Mouse (Mus musculus) G1E (cell line): ENCODE measurements around the gene Cad.

ENCODE experiments used
- CTCF ChIP-seq: IDR thresholded peaks from 2 replicates; pipeline ENCODE4 v1.5.1; 2012; ENCODE audit warnings: low read depth, low read length, inconsistent platforms, mixed read lengths
- GATA1 ChIP-seq: IDR thresholded peaks from 2 replicates; pipeline ENCODE4 v1.6.1; 2012; ENCODE audit warnings: borderline replicate concordance, low read length, inconsistent platforms, mixed read lengths
- GATA2 ChIP-seq: IDR thresholded peaks from 2 replicates; pipeline ENCODE4 v1.6.1; 2012; ENCODE audit warnings: low read depth, low read length, inconsistent platforms, borderline replicate concordance
- POLR2AphosphoS5 ChIP-seq: IDR thresholded peaks from 2 replicates; pipeline ENCODE4 v1.6.1; 2012; ENCODE audit warnings: low read depth, low read length, inconsistent platforms; ENCODE audit not compliant: insufficient replicate concordance
- TAL1 ChIP-seq: conservative IDR thresholded peaks from 2 replicates; pipeline ENCODE4 v1.6.1; 2012; ENCODE audit warnings: low read depth, low read length, inconsistent platforms, mixed read lengths

DNA sequence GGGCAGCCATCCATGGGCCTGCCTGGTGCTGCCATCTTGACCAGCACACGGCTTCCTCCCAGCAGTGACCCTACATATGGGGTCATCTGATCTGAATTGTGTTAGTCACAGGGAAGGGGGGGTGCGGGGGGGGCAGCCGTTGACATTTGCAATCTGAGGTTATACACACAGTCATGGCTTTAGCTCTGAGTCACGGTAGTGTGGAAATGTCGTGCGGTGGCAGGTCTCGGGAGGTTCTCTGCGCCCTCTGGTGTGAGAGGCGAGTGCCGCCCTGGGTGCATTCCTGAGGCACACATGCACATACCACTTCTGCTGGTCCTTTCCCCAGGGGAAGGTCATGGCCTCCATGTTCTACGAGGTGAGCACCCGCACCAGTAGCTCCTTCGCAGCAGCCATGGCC, 21.8 kb downstream of the Cad start:
- TF ChIP-seq POLR2AphosphoS5 (no peak), CTCF (no peak), GATA2 (no peak), TAL1 (no peak), GATA1 (no peak)
